Mouse (Mus musculus) heart, adult 2 months (tissue): ENCODE measurements around the gene Sh2d4b.

Experiments used
- CTCF ChIP-seq: fragments of 200-600 bp; IDR thresholded peaks from 2 replicates; pipeline ENCODE4 v1.8.1; 2022; ENCODE audit warnings: antibody characterized with exemption, mild to moderate bottlenecking, moderate library complexity
- EP300 ChIP-seq: fragments of 200-500 bp; IDR thresholded peaks from 2 replicates; pipeline ENCODE4 v1.6.1; 2011; ENCODE audit warnings: low read depth, low read length, control low read depth; ENCODE audit not compliant: insufficient read depth
- POLR2A ChIP-seq: fragments of 200-500 bp; IDR thresholded peaks from 2 replicates; pipeline ENCODE4 v1.6.1; 2011; ENCODE audit warnings: mild to moderate bottlenecking, low read depth, low read length, control low read depth; ENCODE audit not compliant: insufficient read depth

DNA sequence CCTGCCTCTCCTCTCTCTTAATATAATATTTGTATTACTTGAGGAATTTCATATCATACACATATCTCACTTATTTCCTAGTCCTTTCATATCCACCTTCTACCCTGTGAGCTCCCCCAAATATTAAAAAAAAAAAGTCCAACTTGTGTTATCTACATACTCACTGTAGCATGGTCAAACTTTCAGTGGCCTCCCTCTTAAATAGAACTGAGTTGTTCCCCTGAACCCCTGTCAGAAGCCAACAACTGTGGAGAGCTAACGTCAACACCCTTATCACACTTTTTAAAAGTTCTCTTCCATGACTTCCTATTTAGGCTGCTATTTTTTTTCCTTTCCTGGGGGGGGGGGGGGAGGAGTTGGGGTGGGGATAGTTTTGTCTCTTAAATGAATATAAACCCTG, 7.3 kb downstream of the Sh2d4b start:
- TF ChIP-seq POLR2A (no peak), EP300 (no peak), CTCF (no peak)
